Mouse (Mus musculus): ENCODE data around the gene Rabgef1.

GRCm38 (mm10) chr5:130143977-130144333 is 27.6 kb upstream of the Rabgef1 start:
- TF ChIP-seq MAX (IDR thresholded peaks at IDR 0.05; ENCODE audit: low read length): peak; percentile 10; the same call in 1 of the 2 replicates
- no peak for TF ChIP-seq USF1 (IDR thresholded peaks at IDR 0.05; ENCODE audit: low read depth, low read length)
- no peak for TF ChIP-seq E2F4 (IDR thresholded peaks at IDR 0.05; ENCODE audit: borderline replicate concordance, low read depth, low read length)
- no peak for TF ChIP-seq POLR2A (IDR thresholded peaks at IDR 0.05; ENCODE audit: control insufficient read depth in 1 of 2, insufficient read depth in 1 of 2, low read depth in 1 of 2, low read length in 2 of 2, poor library complexity in 1 of 2)
- no peak for TF ChIP-seq KAT2A (conservative IDR thresholded peaks at IDR 0.05; ENCODE audit: low read depth, low read length)
- TF ChIP-seq ZC3H11A (IDR thresholded peaks at IDR 0.05; ENCODE audit: low read depth, low read length): no peak
- no peak for TF ChIP-seq CTCF (IDR thresholded peaks at IDR 0.05 in 2 of 3, conservative IDR thresholded peaks at IDR 0.05 in 1 of 3; ENCODE audit: control insufficient read depth in 1 of 3, insufficient read depth in 1 of 3, low read depth in 2 of 3, low read length in 3 of 3, poor library complexity in 1 of 3, severe bottlenecking in 1 of 3)
- no peak for TF ChIP-seq MAZ (IDR thresholded peaks at IDR 0.05; ENCODE audit: low read depth, low read length)
- TF ChIP-seq UBTF (IDR thresholded peaks at IDR 0.05; ENCODE audit: borderline replicate concordance, insufficient read depth, low read depth, low read length): no peak
- no peak for TF ChIP-seq CHD2 (IDR thresholded peaks at IDR 0.05; ENCODE audit: low read length)

Data from MEL (cell line).